Mouse (Mus musculus) T-helper 2 cell (primary cell): ENCODE measurements around the gene Ier2.
"Not testable (repeated sequence)": the region's sequence is repeated elsewhere in the genome, so short reads cannot be mapped to it uniquely, and the experiment has no call there.

Source experiments
- in situ Hi-C: fragments of 300-600 bp; cut with MboI, MseI; formaldehyde crosslinking; loops from one replicate; pipeline ENCODE4 v1.15.1; 2025; ENCODE audit warnings: high pct_unique_total_duplicates

Ier2 gene

DNA sequence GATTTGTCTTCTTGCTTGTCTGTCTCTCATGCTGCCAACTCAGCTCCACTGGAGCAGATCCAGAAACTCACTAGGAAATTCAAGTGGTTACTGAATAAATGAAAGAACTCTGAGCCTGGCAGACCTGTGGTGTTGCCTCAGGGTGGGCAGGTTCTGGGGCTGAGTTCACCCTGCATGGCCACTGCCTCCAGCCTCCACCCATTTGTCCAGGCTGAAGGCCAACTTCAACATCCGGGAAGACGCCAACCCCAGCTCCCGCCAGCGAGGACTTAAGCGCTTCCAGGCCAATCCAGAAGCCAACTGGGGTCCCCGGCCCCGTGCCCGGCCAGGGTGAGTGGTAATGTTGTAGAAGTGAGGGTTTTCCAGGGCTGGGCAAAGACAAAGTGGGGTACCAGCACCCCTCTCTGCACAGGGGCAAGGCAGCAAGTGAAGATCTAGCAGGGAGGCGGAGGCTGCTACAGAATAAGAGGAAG lies 36.3 kb upstream of the Ier2 start:
- in situ Hi-C loops: no loop called here

DNA sequence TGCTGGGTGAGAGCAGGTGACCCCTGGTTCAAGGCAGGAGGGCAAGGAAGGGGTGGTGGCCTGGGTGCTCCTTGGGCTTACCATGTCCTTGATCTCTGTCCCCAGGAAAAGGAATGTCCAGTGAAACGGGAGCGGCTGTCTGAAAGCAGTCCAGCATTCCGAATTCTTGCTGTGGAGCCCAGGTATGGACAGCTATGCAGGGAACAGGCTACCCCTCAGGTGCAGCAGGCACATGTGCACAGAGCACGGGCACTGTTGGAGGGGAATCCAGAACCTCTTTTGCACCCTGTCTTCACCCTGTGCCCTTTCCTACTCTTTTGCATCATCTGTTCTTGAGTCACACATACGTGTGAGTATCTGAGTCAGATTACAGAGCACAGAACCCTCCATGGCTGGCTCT lies 35.6 kb upstream of the Ier2 start:
- in situ Hi-C loops: no loop called here

DNA sequence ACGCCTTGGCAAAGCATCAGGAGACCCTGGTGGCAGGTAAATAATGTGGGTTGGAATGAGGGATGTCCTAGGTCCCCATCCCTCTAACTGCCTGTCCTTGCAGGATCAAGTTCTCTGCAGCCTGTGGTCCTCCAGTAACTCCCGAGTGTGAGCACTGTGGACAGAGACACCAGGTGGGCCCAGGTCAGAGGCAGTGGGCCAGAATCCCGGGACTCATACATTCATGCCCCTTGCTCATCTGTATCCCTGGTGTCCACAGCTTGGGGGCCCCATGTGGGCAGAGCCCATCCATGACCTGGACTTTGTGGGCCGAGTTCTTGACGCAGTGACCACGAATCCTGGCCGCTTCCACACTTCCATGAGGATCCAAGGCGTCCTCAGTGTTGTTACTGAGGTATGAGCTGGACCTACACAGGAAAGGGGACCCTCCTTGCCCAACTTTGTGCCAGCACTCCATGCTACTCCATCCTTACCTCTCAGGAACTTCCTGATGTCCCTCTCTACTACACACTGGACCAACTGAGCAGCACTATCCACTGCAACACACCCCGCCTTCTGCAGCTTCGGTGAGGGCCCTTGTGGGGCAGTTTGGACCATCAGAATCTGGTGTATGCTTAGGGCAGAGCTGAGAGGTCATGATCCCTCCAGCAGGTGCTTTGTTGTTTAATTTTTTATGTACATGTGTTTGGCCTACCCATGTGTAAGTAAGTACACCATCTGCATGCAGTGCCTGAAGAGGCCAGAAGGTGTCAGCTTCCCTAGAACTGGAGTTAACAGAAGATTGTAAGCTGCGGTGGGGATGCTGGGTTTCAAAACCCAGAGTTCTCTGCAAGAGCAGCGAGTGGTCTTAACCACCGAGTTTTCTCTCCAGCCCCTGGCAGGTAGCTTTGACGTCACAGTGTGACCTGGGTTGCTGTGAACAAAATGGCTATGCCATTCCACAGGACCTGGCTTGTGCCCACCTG lies 34.8 kb upstream of the Ier2 start:
- in situ Hi-C loops: no loop called here

DNA sequence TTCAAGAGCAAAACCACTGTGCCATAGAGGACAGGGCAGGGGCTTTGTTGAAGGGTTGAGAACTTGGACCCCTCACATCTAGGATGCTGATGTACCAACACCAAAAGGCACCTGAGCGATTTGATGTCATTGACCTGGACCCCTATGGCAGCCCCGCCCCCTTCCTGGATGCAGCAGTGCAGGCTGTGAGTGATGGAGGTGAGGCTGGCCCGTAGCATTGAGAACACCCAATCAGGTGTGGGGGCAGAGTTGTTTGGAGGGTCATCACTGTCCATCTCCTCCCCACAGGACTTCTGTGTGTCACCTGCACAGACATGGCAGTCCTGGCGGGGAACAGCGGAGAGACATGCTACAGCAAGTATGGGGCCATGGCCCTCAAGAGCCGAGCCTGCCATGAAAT lies 32.5 kb upstream of the Ier2 start:
- in situ Hi-C loops: no loop called here

DNA sequence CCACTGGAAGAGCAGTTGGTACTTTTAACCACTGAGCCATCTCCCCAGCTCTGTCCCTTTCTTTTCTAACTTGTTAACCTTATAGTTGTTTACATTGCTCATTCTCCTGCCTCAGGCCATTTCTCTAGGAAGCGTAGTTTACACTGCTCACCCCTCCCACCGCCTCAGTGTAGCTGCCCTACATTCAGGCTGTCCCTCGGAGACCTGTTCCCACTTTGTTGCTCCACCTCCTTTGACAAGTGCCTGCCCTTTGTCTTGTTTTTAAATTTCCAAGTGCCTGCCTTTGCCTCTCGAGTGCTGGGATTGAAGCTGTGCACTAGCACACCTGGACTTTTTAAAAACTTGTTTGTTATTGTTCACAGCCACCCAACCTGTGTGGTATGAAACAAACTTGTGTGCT lies 30.7 kb upstream of the Ier2 start:
- in situ Hi-C loops: no loop called here

GRCm38 (mm10) chr8:84689091-84689915 lies 26.7 kb upstream of the Ier2 start:
- in situ Hi-C loops: no loop called here

DNA sequence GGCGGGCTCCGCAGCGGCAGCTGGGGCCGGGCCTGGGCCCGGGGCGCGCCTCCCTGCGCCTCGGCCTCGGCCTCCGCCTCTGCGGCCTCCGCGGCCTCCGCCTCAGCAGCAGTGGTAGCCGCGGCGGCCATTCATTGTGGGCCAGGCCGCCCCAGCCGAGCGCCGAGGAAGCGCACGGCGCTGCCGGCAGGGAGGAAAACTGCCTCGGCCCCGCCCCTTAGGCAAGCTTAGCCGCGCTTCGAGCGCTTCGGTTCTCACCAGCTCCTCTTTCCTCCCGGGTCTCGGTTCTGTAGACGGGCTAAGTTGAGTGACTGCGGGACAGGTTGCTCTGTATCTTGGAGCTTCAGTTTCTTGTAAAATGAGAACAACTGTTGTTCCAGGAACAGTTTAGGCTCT lies 25.1 kb upstream of the Ier2 start, which contains the start of gene Nacc1:
TSS of gene Nacc1 (minus strand) at position 158 of the 396 bp plus-strand sequence.
- in situ Hi-C loops: no loop called here

GRCm38 (mm10) chr8:84687003-84687704 lies 24.5 kb upstream of the Ier2 start:
- in situ Hi-C loops: no loop called here

- in situ Hi-C loops: no loop called here
These were observed 23.7 kb upstream of the Ier2 start, which contains the start of gene Trmt1 for GRCm38 (mm10) chr8:84686191-84687002. Gene Trmt1, plus strand, starts transcription at chr8:84686307.

DNA sequence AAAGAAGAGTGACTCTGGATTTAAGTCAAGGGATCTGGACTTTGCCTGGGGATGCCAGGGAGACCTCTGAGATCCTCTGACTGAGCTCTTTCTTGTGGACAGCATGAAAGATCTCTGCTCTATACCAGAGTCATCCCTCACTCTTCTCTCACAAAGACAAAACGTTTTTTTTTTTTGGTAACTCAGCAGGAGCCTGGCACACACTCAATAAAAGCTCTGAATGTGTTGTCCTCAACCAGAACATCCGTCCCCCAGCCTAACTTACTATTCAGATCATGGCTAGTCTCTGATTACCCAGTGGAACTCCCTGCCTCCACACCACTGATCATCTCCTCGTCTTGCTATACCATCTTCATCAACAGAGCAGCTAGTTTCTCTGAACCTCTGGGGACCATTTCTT lies 21.9 kb upstream of the Ier2 start:
- in situ Hi-C loops: no loop called here

- in situ Hi-C loops: no loop called here
These were observed 19.6 kb upstream of the Ier2 start for GRCm38 (mm10) chr8:84682257-84682656.

GRCm38 (mm10) chr8:84681476-84681875 lies 18.8 kb upstream of the Ier2 start:
- in situ Hi-C loops: no loop called here

DNA sequence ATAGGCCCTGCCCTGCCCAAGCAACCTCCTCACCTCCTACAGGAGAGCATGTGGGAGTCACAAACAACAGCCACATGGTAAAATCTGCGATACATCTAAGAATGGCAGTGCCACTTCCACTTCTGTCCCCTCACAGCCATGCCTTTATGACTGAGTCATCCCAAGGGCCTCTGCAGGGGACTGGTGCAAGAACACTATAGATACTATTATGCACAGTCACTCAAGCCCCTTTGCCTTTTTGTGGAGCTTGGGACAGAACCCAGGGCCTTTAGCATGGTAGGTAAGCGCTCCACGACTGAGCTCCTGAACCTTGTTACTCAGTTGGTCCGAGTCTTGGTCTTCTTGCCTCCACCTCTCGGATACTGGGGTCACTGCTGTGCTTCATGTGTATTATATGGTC lies 14.7 kb upstream of the Ier2 start:
- in situ Hi-C loops: no loop called here

- in situ Hi-C loops: not testable (repeated sequence)
These were observed 7.8 kb upstream of the Ier2 start for GRCm38 (mm10) chr8:84670295-84671006.

DNA sequence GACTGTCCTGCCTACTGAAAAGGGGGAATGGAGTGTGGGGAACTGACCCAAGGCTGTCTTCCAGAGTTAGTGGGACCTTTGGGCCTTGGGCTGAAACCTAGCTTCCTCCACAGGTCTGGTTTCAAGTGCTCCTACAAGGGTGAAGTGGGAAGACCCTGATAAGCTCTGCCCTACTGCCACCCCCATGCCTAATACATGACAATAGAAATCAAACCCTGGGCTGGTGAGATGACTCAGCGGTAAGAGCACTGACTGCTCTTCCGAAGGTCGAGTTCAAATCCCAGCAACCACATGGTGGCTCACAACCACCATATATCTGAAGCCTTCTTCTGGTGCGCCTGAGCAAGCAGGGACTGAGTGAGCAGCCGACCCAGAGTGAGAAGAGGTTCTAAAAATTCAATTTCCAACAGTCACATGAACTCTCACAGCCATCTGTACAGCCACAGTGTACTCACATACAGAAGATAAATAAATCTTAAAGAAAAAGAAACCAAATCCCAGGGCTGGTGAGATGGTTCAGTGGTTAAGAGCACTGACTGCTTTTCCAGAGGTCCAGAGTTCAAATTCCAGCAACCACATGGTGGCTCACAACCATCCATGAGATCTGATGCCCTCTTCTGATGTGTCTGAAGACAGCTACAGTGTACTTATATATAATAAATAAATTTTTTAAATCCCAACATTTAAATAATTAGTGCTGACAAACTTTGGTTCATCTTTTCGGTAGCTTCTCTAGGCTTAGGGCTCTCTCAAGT lies 6.3 kb upstream of the Ier2 start:
- in situ Hi-C loops: loop anchor here (10.0 kb wide), 1 partner anchor 316 kb away; no protein-coding TSS in a partner anchor

GRCm38 (mm10) chr8:84668081-84668480 lies 5.4 kb upstream of the Ier2 start:
- in situ Hi-C loops: loop anchor here (10.0 kb wide), 1 partner anchor 317 kb away; no protein-coding TSS in a partner anchor

- in situ Hi-C loops: loop anchor here (10.0 kb wide), 1 partner anchor 319 kb away; no protein-coding TSS in a partner anchor
These were observed 2.8 kb upstream of the Ier2 start for GRCm38 (mm10) chr8:84665385-84665893.

GRCm38 (mm10) chr8:84664566-84665384 lies 2.1 kb upstream of the Ier2 start:
- in situ Hi-C loops: loop anchor here (10.0 kb wide), 1 partner anchor 320 kb away; no protein-coding TSS in a partner anchor
